Mouse (Mus musculus) megakaryocyte, embryonic 14.5 days (primary cell): ENCODE results near the gene Insm1.

ENCODE experiments used
- FLI1 ChIP-seq: IDR thresholded peaks from 2 replicates; pipeline ENCODE4 v1.6.1; 2012; ENCODE audit warnings: low read length, inconsistent platforms, mixed read lengths
- GATA1 ChIP-seq: IDR thresholded peaks from 3 replicates; pipeline ENCODE4 v1.6.1; 2012; ENCODE audit warnings: mixed read lengths, low read length, inconsistent platforms, borderline replicate concordance

DNA sequence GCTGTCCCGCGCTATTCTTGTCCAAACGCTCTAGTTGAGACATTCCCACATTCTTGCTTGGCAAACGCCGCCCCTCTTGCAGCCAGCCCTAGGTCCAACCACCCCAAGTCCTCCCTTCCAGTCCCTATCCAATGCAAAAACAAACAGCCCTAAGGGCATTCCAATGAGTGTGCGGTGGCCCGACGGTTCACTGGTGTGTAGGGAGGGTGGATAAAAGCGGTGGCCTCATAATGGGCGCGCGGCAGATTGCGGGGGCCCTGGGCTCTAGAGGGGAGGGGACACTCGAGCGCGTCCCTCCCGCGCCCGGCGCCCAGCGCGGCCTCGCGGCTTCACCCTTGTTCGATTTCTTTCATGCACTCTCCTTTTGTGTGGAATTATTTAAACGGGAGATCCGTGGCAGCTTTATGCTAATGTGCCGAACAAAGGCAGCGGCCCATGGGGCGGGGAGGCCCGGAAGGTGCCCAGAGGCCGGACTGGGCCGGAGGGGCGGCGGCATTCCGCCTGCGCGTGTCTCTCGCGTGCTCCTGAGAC, 3.5 kb upstream of the Insm1 start:
- TF ChIP-seq GATA1, result no peak
- TF ChIP-seq FLI1, result no peak
